Mouse (Mus musculus) megakaryocyte, adult 5-6 weeks (primary cell): ENCODE measurements around the gene Grem2. TPM values are rescaled to one million over a fixed set of nuclear protein-coding genes. Genes with fewer than 3 reads are reported as not detected.

Source experiments
- ATAC-seq: 2 replicates; pipeline ENCODE4 v1.8.0; 2016; ENCODE audit warnings: mild to moderate bottlenecking, inconsistent platforms; ENCODE audit not compliant: poor library complexity, severe bottlenecking
- total RNA-seq, 2 experiments: library from RNA; stranded (forward) in 1 of 2; stranded (reverse) in 1 of 2; fragments of 153-499, 151-499 nt in 1 of 2; fragments of 221-1000, 200-1000 nt in 1 of 2; gene quantifications; 2 replicates each; pipeline versions ENCODE4 v1.2.3 to v1.2.4; 2015 to 2017

The Grem2 gene
- total RNA-seq (2015), result not detected in 2 replicates
- not detected in 2 replicates for total RNA-seq (2017)

- 0 out of 2 replicates have a peak, but pooled peaks have one; percentile 12 for ATAC-seq
Observed at GRCm38 (mm10) chr1:174921298-174921955, at the start of gene Grem2. Gene Grem2 (minus strand): TSS chr1:174921819.

GRCm38 (mm10) chr1:174959837-174960236, 38.2 kb upstream of the Grem2 start:
- no peak for ATAC-seq

GRCm38 (mm10) chr1:174931003-174931619, 9.5 kb upstream of the Grem2 start:
- ATAC-seq, result no peak

DNA sequence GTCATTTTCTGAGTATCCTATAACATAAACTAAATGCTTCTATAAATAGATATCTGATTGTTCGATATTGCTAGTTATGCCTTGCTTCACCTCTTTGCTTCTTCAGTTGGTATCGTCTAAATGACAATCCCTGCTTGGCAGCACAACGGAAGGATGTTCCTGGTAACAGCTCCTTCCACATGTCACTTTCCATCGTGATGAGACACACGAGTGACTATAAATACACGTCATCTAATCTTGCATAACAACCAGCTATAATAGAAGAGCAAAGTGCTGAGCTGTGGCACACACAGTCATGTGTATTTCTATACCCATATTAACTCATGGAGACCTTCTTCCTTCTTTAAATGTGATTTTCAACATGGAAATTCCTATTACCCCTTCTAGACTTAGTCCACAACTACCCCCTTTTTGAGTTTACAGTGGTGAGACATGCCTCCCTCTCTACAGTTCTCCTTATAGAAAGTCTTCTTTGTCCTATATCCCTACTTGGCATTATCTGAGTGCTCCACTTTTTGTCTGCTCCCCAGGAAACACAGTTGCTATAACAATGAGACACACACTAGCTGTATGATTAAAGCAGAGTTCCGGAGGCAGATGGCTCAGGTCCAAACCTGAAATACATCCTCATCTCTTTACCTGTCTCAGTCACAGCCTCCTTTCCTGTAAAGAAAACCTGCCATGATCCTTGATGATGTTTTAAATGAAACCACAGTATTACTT, 8.0 kb upstream of the Grem2 start:
- ATAC-seq, result no peak

DNA sequence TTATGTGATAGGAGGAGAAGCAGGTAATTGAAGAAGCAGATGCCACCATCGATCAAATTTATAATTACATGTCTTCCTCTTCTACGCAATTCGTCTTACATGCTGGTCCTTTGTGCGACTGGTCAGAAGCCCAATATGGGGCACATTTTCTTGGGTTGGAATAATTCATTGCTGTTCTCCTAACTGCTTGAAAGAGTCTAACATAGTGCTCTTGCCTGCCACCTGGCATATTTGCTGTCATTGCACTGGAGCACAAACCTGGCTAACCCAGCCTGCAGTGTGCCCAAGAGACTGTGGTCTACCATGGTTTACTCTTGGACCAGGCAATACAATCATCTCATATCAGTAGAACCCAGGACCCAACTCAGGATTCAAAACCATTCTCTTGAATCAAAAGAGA, 2.7 kb downstream of the Grem2 start:
- no peak for ATAC-seq

DNA sequence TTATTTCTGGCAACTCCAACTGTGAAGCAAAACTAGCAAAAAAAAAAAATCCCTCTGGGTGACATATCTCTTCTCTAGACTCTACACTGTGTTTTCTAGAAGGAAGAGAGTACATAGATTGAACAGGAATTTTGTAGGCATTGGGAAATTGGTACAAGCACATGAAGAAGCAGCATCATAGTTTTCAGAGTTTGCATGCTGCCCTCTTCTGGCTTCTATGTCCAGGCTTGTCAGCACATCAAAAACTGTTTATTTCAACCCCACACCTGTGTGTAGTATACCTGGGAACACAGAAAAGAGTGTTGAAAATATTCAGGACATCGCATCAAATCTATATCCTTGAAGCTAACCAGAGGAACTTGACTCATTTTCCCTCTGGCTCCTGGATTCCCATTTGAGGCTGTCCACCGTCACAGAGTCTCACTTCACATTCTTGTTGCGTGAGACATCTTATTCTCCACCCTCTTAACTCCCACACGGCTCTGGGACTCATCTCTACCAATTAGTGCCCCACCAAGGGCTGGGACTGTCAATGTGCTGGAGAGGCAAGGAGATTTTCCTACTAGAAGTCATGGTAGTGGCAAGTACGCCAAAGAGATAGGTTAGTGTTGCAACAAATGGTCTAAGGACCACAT, 3.3 kb downstream of the Grem2 start:
- no peak for ATAC-seq

DNA sequence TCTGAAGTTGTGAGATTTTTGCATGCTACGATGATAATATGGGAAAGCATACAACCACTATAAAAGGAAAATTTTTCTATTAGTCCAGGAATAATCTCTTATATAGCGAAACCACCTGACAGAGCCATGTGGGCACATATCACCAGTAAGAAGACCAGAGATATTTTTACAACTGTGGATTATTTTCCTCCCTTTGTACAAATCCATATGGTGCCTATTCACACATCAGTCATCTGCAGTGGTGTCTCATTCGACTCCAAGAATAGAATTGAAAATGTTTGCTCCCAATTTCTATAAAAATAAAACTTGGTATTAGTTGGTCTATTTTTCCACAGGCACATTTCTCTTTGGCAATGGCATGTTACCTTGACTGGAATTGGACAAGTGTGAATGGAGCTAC, 11.8 kb downstream of the Grem2 start:
- no peak for ATAC-seq

GRCm38 (mm10) chr1:174908232-174908631, 13.4 kb downstream of the Grem2 start:
- no peak for ATAC-seq

DNA sequence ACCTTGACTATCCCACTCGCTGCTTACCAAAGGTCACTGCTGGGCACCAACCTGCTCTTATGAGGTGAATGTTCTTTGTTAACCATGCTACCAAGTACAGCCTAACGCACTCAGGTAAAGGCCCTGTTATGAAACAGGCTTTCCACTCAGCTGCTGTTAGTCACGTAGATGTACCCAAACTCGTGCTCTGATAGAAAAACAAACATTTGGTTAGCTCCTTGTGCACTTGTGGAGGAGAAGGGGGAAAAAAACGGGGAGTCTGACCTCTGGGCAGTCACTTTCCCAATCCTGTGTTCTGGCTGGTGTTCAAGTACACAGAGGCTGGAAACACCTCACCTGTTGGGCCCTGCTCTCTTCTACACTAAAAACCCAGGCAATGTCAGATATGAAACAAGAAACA, 14.0 kb downstream of the Grem2 start:
- no peak for ATAC-seq

GRCm38 (mm10) chr1:174902755-174903154, 18.9 kb downstream of the Grem2 start:
- no peak for ATAC-seq

GRCm38 (mm10) chr1:174892471-174892870, 29.1 kb downstream of the Grem2 start:
- ATAC-seq, result no peak

GRCm38 (mm10) chr1:174888684-174889405, 32.8 kb downstream of the Grem2 start:
- ATAC-seq, result no peak

DNA sequence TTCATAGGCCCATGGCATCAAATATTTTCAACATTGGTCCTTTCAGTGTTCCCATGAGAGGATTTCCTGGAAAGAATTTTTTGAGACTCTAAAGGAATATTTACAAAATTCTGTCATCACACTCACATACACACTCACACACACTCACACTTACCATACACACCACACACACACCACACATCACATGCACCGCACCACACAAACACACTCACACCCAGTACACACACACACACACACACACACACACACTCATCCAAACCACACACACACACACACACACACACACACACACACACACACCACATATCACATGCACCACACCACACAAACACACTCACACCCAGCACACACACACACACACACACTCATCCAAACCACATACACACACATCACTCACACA, 33.5 kb downstream of the Grem2 start:
- no peak for ATAC-seq

GRCm38 (mm10) chr1:174882496-174882895, 39.1 kb downstream of the Grem2 start:
- no peak for ATAC-seq

- ATAC-seq, result no peak
Observed at GRCm38 (mm10) chr1:174875173-174875572, 46.4 kb downstream of the Grem2 start.

- ATAC-seq, result no peak
Observed at GRCm38 (mm10) chr1:174860407-174861118, 61.1 kb downstream of the Grem2 start.

GRCm38 (mm10) chr1:174856188-174856587, 65.4 kb downstream of the Grem2 start:
- no peak for ATAC-seq

DNA sequence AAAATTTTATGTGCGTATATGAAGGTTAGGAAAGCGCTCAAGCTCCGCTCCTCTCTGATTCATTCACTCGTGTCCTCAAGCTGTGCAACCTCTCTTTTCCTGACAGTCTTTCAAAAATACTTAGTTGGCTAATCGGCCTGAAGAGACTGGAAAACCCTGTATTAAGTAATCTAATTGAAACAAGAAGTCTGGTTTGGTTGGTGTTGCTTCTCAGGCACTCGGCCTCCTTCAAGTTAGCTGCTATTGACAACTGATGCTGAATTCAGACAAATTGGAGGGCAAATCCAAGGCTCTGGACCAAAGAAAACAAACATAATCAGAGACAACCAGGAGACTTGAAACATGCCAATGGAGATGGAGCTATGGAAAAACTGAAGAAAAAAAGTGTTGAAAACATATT, 76.8 kb downstream of the Grem2 start:
- ATAC-seq, result no peak

DNA sequence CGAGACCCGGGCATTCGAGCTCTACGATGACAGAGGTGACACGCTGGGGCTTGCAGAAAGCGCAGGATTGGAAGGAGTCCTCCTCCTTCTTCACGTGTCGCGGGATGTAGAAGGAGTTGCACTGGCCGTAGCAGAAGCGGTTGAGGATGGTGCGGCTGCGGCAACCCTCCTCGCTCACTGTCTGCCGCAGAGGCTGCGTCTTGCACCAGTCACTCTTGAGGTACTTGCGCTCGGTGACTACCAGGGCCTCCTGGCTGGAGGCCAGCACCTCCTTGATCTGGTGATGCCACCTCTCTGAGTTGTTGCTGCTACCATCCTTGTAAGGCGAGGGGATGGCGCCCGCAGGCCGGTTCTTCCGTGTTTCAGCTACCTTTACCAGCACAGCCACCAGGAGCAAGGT, 84.8 kb downstream of the Grem2 start:
- ATAC-seq, result no peak

DNA sequence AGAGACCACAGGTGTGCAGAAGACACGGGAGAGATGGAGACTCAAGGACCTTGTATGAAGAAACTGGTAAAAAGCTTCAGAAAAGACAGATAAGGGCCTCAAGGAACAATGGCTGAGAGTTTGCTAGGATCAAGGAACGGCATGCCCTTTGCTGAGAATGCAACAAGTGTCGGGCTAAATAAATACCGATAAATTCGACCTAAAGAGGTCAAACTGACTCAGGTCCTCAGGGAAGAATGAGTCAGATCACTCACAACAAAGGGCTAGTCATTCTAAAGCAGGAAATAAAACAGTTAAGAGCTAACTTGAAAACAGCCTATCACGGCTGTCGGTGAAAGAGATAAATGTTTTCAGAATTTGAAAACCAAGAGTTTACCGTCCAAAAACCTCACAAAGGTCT, 95.1 kb downstream of the Grem2 start:
- ATAC-seq, result no peak
